Mouse (Mus musculus) heart, embryonic 10.5 days (tissue): ENCODE data around the gene Ctc1. TPM values are rescaled to one million over a fixed set of nuclear protein-coding genes. Genes with fewer than 3 reads are reported as not detected.
"Not testable (repeated sequence)": the region's sequence is repeated elsewhere in the genome, so short reads cannot be mapped to it uniquely, and the experiment has no call there.

Source experiments
- DNase-seq: peaks from one replicate; pipeline ENCODE4 v3.0.0-alpha.2; 2017; ENCODE audit warnings: low spot score
- H3K27ac ChIP-seq: fragments of 300-500 bp; sonication (generic); 2 replicates; pipeline ENCODE4 v1.5.1; 2016; ENCODE audit warnings: mild to moderate bottlenecking
- H3K27me3 ChIP-seq: fragments of 300-500 bp; sonication (generic); 2 replicates; pipeline ENCODE4 v1.6.1; 2016; ENCODE audit warnings: mild to moderate bottlenecking; ENCODE audit not compliant: poor library complexity, insufficient read depth, severe bottlenecking
- H3K36me3 ChIP-seq: fragments of 300-500 bp; sonication (generic); 2 replicates; pipeline ENCODE4 v1.6.1; 2016; ENCODE audit warnings: mild to moderate bottlenecking, moderate library complexity
- H3K4me1 ChIP-seq: fragments of 300-500 bp; sonication (generic); 2 replicates; pipeline ENCODE4 v1.6.1; 2016; ENCODE audit warnings: mild to moderate bottlenecking
- H3K4me3 ChIP-seq: fragments of 300-500 bp; sonication (generic); 2 replicates; pipeline ENCODE4 v1.5.1; 2016; ENCODE audit warnings: mild to moderate bottlenecking, moderate library complexity
- H3K9me3 ChIP-seq: fragments of 300-500 bp; sonication (generic); 2 replicates; pipeline ENCODE4 v1.6.1; 2016; ENCODE audit warnings: mild to moderate bottlenecking, moderate library complexity
- WGBS: fragments of 180-500 bp; shearing (Covaris S2); methylation state at CpG from one replicate; pipeline ENCODE4 v1.1.7; 2016; 5-methylcytosine and 5-hydroxymethylcytosine counted together
- polyA plus RNA-seq: library from polyadenylated mRNA; unstranded; fragments of >200 nt; fragmentation: Nextera tagmentation; extraction: Ambion mirVana; gene quantifications from 2 replicates; pipeline ENCODE4 v1.2.1, GENCODE M21; 2016

Gene Ctc1
- 69.0 and 76.7 TPM in 2 replicates for polyA plus RNA-seq

DNA sequence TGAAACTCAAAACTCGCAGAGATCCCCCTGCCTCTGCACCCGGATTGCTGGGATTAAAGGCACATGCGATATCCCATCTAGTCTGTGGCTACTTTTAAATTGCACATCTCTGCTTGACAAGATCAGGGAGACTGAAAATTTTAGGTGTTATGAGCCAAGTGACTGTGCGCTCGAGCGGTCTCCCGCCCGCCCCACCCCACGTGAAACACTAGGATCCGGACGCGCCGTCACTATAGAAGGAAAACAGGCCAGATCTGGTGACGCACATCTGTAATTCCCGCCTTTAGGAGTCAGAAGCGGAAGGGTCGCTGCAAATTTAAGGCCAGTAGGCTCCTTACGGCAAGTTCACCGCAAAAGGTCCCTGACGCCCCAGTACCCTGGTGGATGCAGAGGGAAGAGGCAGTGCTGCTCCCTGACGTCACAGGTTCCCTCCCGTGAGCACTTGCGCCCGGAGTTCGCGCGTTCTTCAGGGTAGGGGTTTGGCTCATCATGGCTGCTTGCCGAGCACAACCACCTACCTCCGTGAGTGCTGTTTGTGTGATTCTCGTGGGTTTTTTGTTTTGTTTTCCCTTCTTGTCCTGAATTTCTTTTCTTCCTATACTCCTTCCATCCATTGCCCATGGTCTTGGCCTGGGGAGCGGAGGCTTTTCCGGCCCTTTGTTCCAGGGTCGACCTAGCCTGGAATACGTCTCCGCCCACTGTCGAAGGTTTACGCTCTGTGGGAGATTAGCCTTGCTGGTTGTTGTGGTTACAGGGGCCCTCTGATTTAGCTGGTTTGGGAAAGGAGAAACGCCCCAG, at the start of gene Ctc1:
Ctc1 (plus strand) TSS at position 268 of the 798 bp plus-strand sequence.
- peak; percentile 97 for DNase-seq
- Histone ChIP-seq H3K4me3 (peak within 1 kb of the TSS; percentile 69), H3K9me3 (no peaks in the 10 kb centered on the region), H3K4me1 (peaks cover 21% of the 10 kb centered on the region), H3K36me3 (peaks cover 4% of the 10 kb centered on the region; the same call in 1 of the 2 replicates), H3K27ac (peak within 1 kb of the TSS; percentile 92), H3K27me3 (no peaks in the 10 kb centered on the region)
- 3% methylated on average over 38 of the region's 38 CpGs for WGBS

DNA sequence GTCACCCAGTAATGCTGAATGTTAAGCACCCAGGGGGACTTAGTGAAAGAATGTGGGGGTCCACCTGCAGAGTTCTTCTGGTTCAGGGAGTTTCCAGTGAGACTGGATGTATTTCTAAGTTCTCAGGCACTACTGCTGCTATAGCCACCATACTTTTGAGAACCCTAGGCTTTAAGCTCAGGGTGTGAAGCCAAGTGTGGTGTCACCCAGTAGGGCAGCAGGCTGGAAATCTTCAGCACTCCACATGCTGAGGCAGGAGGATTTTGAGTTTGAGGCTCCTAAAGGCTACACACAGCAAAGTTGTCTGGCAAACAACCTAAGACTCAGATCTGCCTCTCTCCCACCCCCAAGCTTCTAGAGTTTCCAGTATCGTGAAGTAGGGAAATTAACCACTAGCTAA, 49.2 kb upstream of the Ctc1 start:
- Histone ChIP-seq H3K27ac (no peak overlapping the region), H3K4me1 (peaks cover 29% of the 10 kb centered on the region), H3K9me3 (no peaks in the 10 kb centered on the region), H3K27me3 (peaks cover 19% of the 10 kb centered on the region; the same call in 1 of the 2 replicates), H3K4me3 (no peak overlapping the region), H3K36me3 (no peaks in the 10 kb centered on the region)
- no peak for DNase-seq
- WGBS = 53% methylated on average over 1 of the region's 1 CpGs

DNA sequence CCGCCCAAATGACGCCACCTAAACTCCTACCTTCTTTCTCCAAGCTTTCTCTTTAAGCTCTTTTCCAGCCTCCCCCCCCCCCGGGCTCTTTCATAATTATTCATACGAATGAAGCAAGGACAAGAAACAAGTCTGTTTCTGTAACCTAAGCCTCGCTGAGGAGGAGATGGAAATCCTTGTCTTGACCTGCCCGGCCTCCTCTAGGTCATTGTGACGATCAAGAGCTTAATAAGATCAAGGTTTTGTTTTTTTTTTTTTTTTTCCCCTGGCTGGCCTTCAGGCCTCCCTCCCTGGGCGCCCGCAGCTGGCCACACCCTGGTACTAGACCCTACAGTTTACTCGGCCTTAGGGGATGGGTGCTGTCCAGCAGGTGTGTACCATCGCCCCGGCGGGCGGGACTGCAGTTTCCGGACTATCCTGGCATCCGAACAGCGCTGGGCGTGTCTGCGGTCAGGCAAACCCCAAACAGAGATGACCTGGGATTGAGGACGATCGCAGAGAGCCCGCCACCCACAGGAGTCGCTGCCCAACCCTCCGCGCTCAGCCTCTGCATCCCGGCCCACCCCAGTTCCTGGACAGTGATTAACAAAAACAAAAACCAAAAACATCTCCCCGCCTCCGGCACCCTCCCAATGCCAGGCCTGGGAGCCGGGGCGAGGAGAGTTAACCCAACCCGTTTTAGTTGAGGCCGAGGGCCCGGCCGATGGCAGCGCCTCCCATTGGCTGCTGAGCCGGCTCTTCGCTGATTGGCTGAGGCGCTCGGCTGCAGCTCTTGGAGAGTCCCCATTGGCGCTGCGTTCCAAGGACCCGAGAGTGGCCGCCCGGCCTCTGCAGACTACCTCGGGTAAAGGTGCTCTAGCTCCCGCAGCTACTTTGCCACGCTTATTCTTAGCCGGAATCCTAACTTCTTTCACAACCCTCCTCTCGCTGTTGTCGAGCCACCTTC, 48.1 kb upstream of the Ctc1 start, which contains the start of gene Slc25a35:
Slc25a35 (plus strand) TSS at position 795 of the 946 bp plus-strand sequence.
- H3K9me3 ChIP-seq = no peaks in the 10 kb centered on the region
- H3K4me3 ChIP-seq = peak within 1 kb of the TSS; percentile 73
- H3K27me3 ChIP-seq = peaks cover 19% of the 10 kb centered on the region; the same call in 1 of the 2 replicates
- DNase-seq = peak; percentile 94
- under 1% methylated on average over 50 of the region's 50 CpGs for WGBS
- H3K27ac ChIP-seq = peak within 1 kb of the TSS; percentile 75
- H3K36me3 ChIP-seq = no peaks in the 10 kb centered on the region
- peaks cover 37% of the 10 kb centered on the region for H3K4me1 ChIP-seq

DNA sequence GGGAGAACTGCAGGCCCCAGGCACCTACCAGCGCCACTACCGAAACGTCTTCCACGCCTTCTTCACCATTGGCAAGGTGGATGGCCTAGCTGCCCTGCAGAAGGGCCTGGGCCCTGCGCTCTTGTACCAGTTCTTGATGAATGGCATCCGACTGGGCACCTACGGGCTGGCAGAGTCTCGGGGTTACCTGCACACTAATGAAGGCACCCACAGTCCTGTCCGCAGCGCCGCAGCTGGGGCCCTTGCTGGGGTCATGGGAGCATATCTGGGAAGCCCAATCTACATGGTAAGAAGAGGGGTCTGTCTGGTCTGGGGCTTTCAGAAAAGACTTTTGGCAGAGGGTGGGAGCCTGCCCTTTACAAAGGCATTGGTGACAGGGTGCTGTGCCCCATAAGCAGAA, 47.0 kb upstream of the Ctc1 start:
- no peak overlapping the region for H3K4me3 ChIP-seq
- peaks cover 44% of the 10 kb centered on the region for H3K4me1 ChIP-seq
- H3K27ac ChIP-seq = no peak overlapping the region
- no peaks in the 10 kb centered on the region for H3K9me3 ChIP-seq
- 86% methylated on average over 11 of the region's 11 CpGs for WGBS
- no peak for DNase-seq
- H3K36me3 ChIP-seq = no peaks in the 10 kb centered on the region
- peaks cover 19% of the 10 kb centered on the region; the same call in 1 of the 2 replicates for H3K27me3 ChIP-seq

DNA sequence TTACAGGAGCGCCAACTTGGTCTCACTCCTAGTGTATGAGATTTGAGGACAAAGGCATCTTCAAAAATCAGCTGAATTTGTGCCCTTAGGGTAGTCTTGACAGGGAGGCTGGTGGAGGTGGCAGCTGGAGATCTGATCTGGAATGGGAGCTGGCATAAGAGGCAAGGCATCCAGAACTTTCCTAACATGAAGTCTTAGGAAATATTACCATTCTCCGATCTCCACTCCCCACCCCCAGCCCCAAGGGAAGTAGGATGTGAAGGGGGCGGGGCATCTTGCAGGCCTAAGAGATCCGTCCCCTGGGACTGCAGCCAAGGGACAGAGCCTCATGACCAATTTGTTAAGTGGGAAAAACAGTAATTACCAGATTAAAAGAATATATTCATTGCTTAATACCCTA, 45.5 kb upstream of the Ctc1 start:
- H3K36me3 ChIP-seq = no peaks in the 10 kb centered on the region
- H3K27me3 ChIP-seq = peaks cover 19% of the 10 kb centered on the region; the same call in 1 of the 2 replicates
- DNase-seq = no peak
- no peak overlapping the region for H3K4me3 ChIP-seq
- H3K9me3 ChIP-seq = no peaks in the 10 kb centered on the region
- WGBS = 64% methylated on average over 4 of the region's 4 CpGs
- H3K27ac ChIP-seq = no peak overlapping the region
- H3K4me1 ChIP-seq = peaks cover 47% of the 10 kb centered on the region

DNA sequence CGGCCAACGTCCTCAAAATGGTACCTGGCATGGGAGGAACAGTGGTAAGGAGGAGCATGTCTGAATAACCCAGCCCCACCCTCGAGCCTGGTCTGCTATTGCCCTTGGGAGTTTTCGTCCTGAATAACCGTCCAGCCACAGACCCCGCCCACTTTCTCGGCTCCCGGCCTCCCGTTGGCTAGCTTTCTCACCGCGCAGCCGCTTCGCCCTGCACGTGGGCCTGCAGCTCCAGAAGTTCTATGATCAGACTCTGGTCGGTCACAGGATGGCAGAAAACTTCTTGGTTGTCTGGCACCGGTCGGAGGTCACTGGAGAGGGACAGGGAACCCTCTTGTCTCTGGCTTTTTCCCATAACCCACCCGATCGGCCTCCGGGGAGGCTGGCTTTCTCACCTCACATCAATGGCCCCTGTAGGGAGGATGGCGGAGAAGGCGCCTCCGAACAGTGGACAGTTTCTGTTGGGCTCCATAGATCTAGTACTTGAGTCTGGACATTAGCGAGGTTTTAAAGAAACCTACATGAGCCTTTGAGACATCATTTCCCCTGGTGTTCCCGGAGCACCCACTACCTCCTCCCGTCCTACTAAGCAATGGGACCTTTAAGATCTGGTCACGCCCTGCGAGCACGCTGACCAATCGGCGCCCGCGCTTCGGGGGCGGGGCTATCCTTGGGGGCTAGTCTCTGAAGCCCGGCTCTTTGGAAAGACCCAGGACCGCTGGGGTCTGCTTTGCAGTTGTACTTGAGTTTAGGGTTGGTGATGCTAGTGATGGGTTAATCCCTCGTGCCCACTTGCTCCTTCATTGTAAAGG, 42.3 kb upstream of the Ctc1 start:
- peak; percentile 94 for DNase-seq
- Histone ChIP-seq H3K4me1 (peaks cover 33% of the 10 kb centered on the region), H3K27me3 (peaks cover 18% of the 10 kb centered on the region; the same call in 1 of the 2 replicates), H3K4me3 (peak overlapping the region; percentile 62), H3K27ac (peak overlapping the region; percentile 73)
- WGBS = under 1% methylated on average over 38 of the region's 38 CpGs
- not testable (repeated sequence) for H3K36me3 ChIP-seq, H3K9me3 ChIP-seq

DNA sequence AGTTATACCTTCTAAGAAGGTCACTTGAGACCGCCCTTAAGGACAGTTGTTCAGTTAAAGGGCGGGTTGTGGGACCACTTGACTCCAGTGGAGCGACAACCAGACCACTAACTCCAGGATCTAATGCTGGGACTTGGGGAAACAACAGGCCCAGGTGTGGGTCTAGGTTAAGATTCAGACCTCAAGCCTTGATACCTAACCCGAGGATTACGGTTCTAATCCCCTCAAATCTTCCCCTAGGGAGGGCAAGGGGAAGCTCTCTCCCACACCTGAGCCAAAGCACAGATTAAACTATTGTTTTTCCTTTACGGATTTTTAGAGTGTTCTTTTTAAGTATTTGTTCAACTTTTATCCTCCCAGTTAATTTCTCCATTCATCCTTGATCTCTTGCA, 41.7 kb upstream of the Ctc1 start:
- Histone ChIP-seq H3K4me1 (peaks cover 29% of the 10 kb centered on the region), H3K27me3 (peaks cover 12% of the 10 kb centered on the region; the same call in 1 of the 2 replicates), H3K4me3 (peak overlapping the region; percentile 62), H3K36me3 (no peaks in the 10 kb centered on the region), H3K27ac (peak overlapping the region; percentile 19; the same call in 1 of the 2 replicates), H3K9me3 (no peaks in the 10 kb centered on the region)
- no peak for DNase-seq
- 30% methylated on average over 6 of the region's 6 CpGs for WGBS

DNA sequence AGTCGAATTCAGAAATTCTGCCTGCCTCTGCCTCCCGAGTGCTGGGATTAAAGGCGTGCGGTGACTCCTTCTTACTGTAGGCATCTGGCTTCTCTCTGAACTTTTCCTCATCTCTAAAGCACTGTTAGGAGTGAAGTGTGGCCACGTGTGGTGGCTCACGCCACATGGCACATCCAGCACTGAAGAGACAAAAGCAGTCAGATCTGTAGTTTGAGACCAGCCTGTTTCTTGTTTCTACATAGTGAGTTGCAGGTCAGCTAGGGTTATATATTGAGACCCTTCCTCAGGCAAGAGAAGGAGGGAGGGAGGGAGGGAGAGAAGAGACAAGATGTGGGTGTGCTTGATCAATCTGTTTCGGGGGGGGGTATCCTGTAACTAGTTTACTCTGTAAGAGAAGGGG, 40.6 kb upstream of the Ctc1 start, which contains the start of gene Rangrf:
Rangrf (minus strand) TSS at position 101 of the 400 bp plus-strand sequence.
- H3K36me3 ChIP-seq = no peaks in the 10 kb centered on the region
- H3K9me3 ChIP-seq = no peaks in the 10 kb centered on the region
- peak within 1 kb of the TSS; percentile 19; the same call in 1 of the 2 replicates for H3K27ac ChIP-seq
- peaks cover 1% of the 10 kb centered on the region; the same call in 1 of the 2 replicates for H3K27me3 ChIP-seq
- DNase-seq = no peak
- peaks cover 29% of the 10 kb centered on the region for H3K4me1 ChIP-seq
- peak within 1 kb of the TSS; percentile 62 for H3K4me3 ChIP-seq
- WGBS = 69% methylated on average over 7 of the region's 7 CpGs

DNA sequence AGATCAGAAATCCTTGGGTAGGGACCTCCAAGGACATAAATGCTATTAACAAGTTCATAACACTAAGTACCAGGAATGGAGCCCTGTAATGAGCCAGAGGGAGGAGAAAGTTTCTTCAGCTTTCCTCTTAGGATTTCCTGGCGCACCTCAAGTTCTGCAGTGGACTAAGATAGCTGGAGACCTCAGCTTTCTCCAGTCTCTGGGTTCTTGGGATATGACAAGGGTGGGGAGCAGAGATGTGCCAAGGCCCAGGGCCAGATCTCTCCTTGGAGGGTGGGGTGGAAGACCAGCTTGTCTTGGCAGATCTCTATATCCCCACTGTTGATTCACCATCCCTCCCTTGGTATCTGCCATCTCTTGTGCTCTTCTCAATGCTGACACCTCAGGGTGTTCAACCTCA, 40.1 kb upstream of the Ctc1 start:
- H3K27me3 ChIP-seq = no peaks in the 10 kb centered on the region; the same call in 1 of the 2 replicates
- 72% methylated on average over 1 of the region's 1 CpGs for WGBS
- no peak overlapping the region for H3K4me3 ChIP-seq
- no peak for DNase-seq
- H3K4me1 ChIP-seq = peaks cover 27% of the 10 kb centered on the region
- no peaks in the 10 kb centered on the region for H3K36me3 ChIP-seq
- H3K27ac ChIP-seq = no peak overlapping the region
- no peaks in the 10 kb centered on the region for H3K9me3 ChIP-seq

DNA sequence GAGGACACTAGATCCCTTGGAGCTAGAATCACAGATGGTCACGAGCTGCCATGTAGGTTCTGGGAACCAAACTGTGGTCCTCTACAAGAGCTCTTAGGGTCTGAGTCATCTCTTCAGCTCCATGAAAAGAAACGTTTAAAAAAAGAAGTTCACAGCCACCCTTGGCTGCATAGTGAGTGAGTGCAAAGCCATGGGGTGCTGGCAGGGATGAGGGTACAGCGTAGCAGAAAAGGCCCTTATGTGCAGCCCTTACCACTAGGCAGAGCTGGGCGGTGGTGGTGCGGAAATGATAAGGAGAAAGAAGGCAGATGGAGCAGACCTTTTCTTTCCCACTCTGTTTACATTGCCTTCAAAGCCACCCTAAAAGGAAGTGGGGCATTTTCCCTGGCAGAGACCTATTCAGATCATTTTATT, 36.4 kb upstream of the Ctc1 start:
- DNase-seq = no peak
- Histone ChIP-seq H3K36me3 (no peaks in the 10 kb centered on the region), H3K27ac (no peak overlapping the region), H3K9me3 (no peaks in the 10 kb centered on the region), H3K4me1 (no peaks in the 10 kb centered on the region), H3K27me3 (no peaks in the 10 kb centered on the region; the same call in 1 of the 2 replicates), H3K4me3 (no peak overlapping the region)
- 33% methylated on average over 5 of the region's 5 CpGs for WGBS

DNA sequence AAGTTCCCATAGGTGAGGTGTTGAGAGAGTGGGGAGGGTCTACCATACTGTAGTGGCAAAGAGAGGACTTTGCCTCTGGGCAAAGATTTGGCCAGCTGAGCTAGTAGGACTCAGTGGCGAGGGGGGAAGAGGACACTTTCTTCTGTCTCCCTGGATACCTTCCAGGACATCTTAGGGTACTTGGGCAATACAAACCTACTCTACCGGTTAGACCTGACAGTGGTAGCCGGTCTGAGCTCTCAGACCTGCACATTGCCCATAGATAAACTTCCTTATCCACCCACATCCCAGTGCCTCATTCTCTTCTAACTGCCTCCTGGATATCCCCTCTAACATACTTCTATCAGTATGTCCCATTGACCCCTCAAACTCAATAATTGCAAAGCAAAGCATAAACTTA, 34.8 kb upstream of the Ctc1 start:
- H3K27me3 ChIP-seq = no peaks in the 10 kb centered on the region
- DNase-seq = no peak
- H3K4me1 ChIP-seq = no peaks in the 10 kb centered on the region
- H3K4me3 ChIP-seq = no peak overlapping the region
- H3K27ac ChIP-seq = no peak overlapping the region
- no peaks in the 10 kb centered on the region for H3K9me3 ChIP-seq
- H3K36me3 ChIP-seq = no peaks in the 10 kb centered on the region
- WGBS = 74% methylated on average over 3 of the region's 3 CpGs
